Mouse (Mus musculus): ENCODE measurements around the gene Pogk. TPM values are rescaled to one million over a fixed set of nuclear protein-coding genes. Genes with fewer than 3 reads are reported as not detected.

Gene Pogk
- polyA plus RNA-seq, 1 experiment from 2014 or later = 10.4 TPM

- Histone ChIP-seq H3K36me3 (ENCODE audit: control insufficient read depth, insufficient read depth, low read length) (peaks cover 40% of the 10 kb centered on the region), H3K9me3 (ENCODE audit: control insufficient read depth, low read length) (no peaks in the 10 kb centered on the region), H3K4me1 (replicated peaks; ENCODE audit: control insufficient read depth, insufficient read depth, low read length) (peaks cover 12% of the 10 kb centered on the region), H3K4me2 (ENCODE audit: low read depth, low read length) (no peak overlapping the region), H3K27me3 (ENCODE audit: control insufficient read depth, insufficient read depth, low read depth, low read length) (no peaks in the 10 kb centered on the region), H3K4me3 (ENCODE audit: low read length) (no peak overlapping the region), H3K27ac (ENCODE audit: low read length) (no peak overlapping the region), H3K9ac (ENCODE audit: low read length) (no peak overlapping the region)
- 69% methylated on average over 4 of the region's 4 CpGs for WGBS
- no peak for ATAC-seq (ENCODE audit: low read depth)
Observed at GRCm38 (mm10) chr1:166382626-166383025, 27.0 kb downstream of the Pogk start.

DNA sequence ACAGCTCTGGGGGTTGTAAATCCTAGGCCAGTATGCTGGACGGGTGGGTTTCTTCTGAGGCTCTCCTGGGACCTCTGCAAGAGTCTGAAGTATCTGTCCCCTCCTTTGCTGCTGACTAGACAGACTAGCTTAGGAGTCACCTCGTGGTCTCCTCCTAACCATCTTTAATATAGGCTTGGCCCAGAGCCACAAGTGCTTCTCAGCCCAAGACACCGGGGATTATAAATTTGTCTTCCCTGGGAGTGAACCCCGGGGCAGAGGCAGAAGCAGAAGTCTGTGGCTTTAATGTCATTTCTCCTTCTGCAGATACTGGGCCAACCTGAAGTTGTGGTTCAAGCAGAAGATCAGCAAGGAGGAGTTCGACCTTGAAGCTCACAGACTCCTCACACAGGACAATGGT lies 27.8 kb downstream of the Pogk start:
- 61% methylated on average over 5 of the region's 5 CpGs for WGBS
- H3K27ac ChIP-seq (ENCODE audit: low read length) = no peak overlapping the region
- peaks cover 12% of the 10 kb centered on the region for H3K4me1 ChIP-seq (replicated peaks; ENCODE audit: control insufficient read depth, insufficient read depth, low read length)

DNA sequence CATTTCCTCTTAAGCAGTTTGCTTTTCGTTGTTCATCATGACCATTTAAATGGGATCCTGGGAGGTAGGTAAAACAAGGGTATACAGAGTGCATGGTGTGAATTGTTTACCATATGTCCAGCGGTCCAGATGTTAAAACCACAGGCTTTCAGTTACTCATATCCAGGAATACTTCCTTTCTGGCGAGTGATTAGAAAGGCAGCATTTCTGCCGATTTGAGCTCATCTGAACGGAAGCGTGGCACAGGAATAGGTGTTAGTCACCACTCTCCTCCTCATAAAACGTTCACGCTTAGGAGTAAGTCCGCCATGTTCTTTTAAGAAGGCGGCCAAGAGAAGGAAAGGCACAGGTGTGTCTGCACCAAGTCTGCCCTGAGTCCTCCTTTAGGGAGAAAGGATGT lies 28.3 kb downstream of the Pogk start:
- Histone ChIP-seq H3K36me3 (ENCODE audit: control insufficient read depth, insufficient read depth, low read length) (peaks cover 29% of the 10 kb centered on the region), H3K9me3 (ENCODE audit: control insufficient read depth, low read length) (no peaks in the 10 kb centered on the region), H3K27me3 (ENCODE audit: control insufficient read depth, insufficient read depth, low read depth, low read length) (no peaks in the 10 kb centered on the region), H3K27ac (ENCODE audit: low read length) (no peak overlapping the region), H3K4me3 (ENCODE audit: low read length) (no peak overlapping the region), H3K4me2 (ENCODE audit: low read depth, low read length) (no peak overlapping the region), H3K4me1 (replicated peaks; ENCODE audit: control insufficient read depth, insufficient read depth, low read length) (peaks cover 12% of the 10 kb centered on the region), H3K9ac (ENCODE audit: low read length) (no peak overlapping the region)
- 76% methylated on average over 10 of the region's 10 CpGs for WGBS
- no peak for ATAC-seq (ENCODE audit: low read depth)

More for the DNA sequence above, 27.8 kb downstream of the Pogk start:
- Histone ChIP-seq H3K27me3 (ENCODE audit: control insufficient read depth, insufficient read depth, low read depth, low read length) (no peaks in the 10 kb centered on the region), H3K4me3 (ENCODE audit: low read length) (no peak overlapping the region), H3K36me3 (ENCODE audit: control insufficient read depth, insufficient read depth, low read length) (peaks cover 33% of the 10 kb centered on the region), H3K9me3 (ENCODE audit: control insufficient read depth, low read length) (no peaks in the 10 kb centered on the region), H3K9ac (ENCODE audit: low read length) (no peak overlapping the region), H3K4me2 (ENCODE audit: low read depth, low read length) (no peak overlapping the region)
- ATAC-seq (ENCODE audit: low read depth) = no peak

DNA sequence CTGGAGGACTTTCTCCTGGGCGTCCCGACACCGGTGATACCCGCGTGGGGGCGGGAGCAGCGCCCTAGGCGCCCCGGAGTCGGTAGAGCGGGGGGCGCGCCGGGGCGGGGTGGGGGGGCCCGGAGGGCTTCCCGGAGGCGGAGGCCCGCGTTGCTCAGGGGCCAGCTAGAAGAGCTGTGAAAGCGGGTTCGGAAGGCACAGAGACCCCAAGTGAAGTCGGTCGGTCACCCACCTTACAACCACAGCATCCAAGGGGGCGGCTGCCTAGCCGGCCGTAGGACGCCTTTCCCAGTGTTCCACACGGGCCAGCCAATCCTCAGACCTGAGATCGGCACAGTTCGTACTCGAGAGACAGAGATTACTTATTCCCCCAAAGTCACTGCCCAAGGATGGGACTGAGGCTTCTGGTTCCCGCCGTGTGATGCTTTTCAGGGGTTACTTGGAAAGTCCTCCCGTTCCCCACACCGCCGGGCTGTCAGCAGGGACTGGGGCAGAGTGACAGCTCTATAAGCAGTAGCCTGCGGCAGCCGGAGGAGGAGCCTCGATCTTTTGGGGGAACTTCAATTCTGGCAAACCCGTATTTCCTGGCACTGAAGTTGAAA lies 29.9 kb downstream of the Pogk start:
- Histone ChIP-seq H3K4me1 (replicated peaks; ENCODE audit: control insufficient read depth, insufficient read depth, low read length) (peaks cover 12% of the 10 kb centered on the region), H3K4me3 (ENCODE audit: low read length) (peak overlapping the region; percentile 96), H3K4me2 (ENCODE audit: low read depth, low read length) (peak overlapping the region; percentile 70), H3K27me3 (ENCODE audit: control insufficient read depth, insufficient read depth, low read depth, low read length) (no peaks in the 10 kb centered on the region), H3K36me3 (ENCODE audit: control insufficient read depth, insufficient read depth, low read length) (peaks cover 16% of the 10 kb centered on the region), H3K27ac (ENCODE audit: low read length) (peak overlapping the region; percentile 96), H3K9me3 (ENCODE audit: control insufficient read depth, low read length) (no peaks in the 10 kb centered on the region), H3K9ac (ENCODE audit: low read length) (peak overlapping the region; percentile 100)
- WGBS = under 1% methylated on average over 40 of the region's 41 CpGs
- ATAC-seq (ENCODE audit: low read depth) = peak; percentile 44

DNA sequence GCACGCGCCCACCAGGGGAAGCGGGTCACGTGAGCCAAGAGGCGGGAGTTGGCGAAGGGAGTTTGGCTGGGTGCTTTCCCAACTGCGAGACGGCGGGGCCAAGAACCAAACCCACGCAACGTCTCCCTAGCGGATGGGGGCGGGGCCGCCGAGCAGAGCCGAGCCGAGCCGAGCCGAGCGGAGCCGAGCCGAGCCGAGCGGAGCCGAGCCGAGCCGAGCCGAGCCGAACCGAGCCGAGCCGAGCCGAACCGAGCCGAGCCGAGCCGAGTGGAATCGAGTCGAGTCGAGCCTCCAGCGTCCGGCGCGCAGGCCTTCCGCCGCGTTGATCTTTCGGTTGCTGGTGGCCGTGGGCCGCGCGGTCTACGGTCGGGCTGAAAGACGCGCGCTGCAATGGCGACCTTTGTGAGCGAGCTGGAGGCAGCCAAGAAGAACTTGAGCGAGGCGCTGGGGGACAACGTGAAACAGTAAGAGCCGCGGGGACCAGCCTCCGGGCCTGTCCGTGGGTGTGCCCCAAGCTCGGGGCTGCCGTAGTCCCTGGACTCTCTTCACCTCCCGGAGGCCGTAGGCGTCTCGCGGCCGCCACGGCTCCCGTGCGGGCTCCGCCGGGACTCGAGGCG lies 30.5 kb downstream of the Pogk start, which contains the start of gene Tada1:
Gene Tada1, plus strand, starts transcription at position 85 of the 617 bp plus-strand sequence.
- Histone ChIP-seq H3K4me3 (ENCODE audit: low read length) (peak within 1 kb of the TSS; percentile 96), H3K27ac (ENCODE audit: low read length) (peak within 1 kb of the TSS; percentile 96), H3K27me3 (ENCODE audit: control insufficient read depth, insufficient read depth, low read depth, low read length) (no peaks in the 10 kb centered on the region), H3K9ac (ENCODE audit: low read length) (peak within 1 kb of the TSS; percentile 100), H3K36me3 (ENCODE audit: control insufficient read depth, insufficient read depth, low read length) (peaks cover 11% of the 10 kb centered on the region; the same call in 1 of the 2 replicates), H3K4me1 (replicated peaks; ENCODE audit: control insufficient read depth, insufficient read depth, low read length) (peaks cover 12% of the 10 kb centered on the region), H3K4me2 (ENCODE audit: low read depth, low read length) (peak within 1 kb of the TSS; percentile 70), H3K9me3 (ENCODE audit: control insufficient read depth, low read length) (no peaks in the 10 kb centered on the region)
- peak; percentile 95 for ATAC-seq (ENCODE audit: low read depth)
- WGBS = under 1% methylated on average over 81 of the region's 81 CpGs

DNA sequence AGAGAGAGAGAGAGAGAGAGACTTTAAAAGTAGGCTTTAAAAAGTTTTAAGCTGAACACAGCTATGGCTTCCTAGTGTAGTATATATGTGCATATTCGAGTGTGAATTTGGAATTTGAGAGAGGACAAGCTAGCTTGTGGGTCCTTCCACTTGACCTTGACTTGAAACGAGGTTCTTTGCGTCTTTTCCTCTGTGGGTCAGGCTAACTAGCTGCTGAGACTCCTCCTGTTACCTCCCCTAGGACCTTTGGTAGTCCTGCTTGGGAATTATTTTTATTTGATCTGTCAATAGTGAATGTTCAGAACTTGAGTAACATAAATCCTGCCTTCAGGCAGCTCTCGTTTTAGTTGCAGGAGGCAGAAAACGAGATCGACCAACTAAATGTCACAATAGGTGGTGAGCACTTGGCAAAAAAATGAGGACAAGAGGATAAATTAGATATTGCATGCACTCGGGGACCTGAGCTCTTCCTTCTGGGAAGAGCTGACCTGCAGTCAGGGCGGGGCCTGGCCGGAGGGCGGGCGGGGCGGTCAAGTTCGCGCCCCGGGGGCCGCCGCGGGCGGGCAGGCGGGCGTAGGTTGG lies 31.1 kb downstream of the Pogk start:
- Histone ChIP-seq H3K27me3 (ENCODE audit: control insufficient read depth, insufficient read depth, low read depth, low read length) (no peaks in the 10 kb centered on the region), H3K9ac (ENCODE audit: low read length) (peak overlapping the region; percentile 72), H3K4me2 (ENCODE audit: low read depth, low read length) (peak overlapping the region; percentile 70), H3K9me3 (ENCODE audit: control insufficient read depth, low read length) (no peaks in the 10 kb centered on the region), H3K27ac (ENCODE audit: low read length) (peak overlapping the region; percentile 82), H3K4me3 (ENCODE audit: low read length) (peak overlapping the region; percentile 96), H3K4me1 (replicated peaks; ENCODE audit: control insufficient read depth, insufficient read depth, low read length) (peaks cover 12% of the 10 kb centered on the region), H3K36me3 (ENCODE audit: control insufficient read depth, insufficient read depth, low read length) (peaks cover 5% of the 10 kb centered on the region; the same call in 1 of the 2 replicates)
- ATAC-seq (ENCODE audit: low read depth) = peak; percentile 3; the same call in 1 of the 2 replicates
- WGBS = 4% methylated on average over 18 of the region's 21 CpGs

DNA sequence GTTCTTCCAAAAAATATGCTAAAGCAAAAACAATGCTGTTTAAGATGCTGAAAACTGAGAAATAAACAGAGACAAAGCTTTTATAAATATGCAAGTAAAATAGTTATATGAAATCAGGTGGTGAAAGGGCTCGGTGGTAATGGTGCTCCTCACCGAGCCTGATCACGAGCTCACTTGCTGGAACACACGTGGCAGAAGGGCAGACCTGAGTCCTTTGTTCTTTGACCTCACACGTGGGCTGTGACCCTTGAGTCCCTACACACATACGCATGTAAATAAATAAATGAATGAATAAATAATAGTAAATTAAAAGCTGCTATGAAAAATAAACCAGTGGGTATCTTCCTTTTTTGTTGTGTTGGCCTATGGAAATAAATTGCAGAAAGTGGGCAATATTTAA lies 32.5 kb downstream of the Pogk start:
- ATAC-seq (ENCODE audit: low read depth) = no peak
- no peak overlapping the region for H3K4me3 ChIP-seq (ENCODE audit: low read length)

GRCm38 (mm10) chr1:166363122-166363521 lies 46.5 kb downstream of the Pogk start:
- no peak overlapping the region for H3K4me2 ChIP-seq (ENCODE audit: low read depth, low read length)

More for the DNA sequence above, 32.5 kb downstream of the Pogk start:
- H3K9ac ChIP-seq (ENCODE audit: low read length) = no peak overlapping the region
- H3K27me3 ChIP-seq (ENCODE audit: control insufficient read depth, insufficient read depth, low read depth, low read length) = no peaks in the 10 kb centered on the region
- 75% methylated on average over 6 of the region's 6 CpGs for WGBS
- H3K4me1 ChIP-seq (replicated peaks; ENCODE audit: control insufficient read depth, insufficient read depth, low read length) = peaks cover 12% of the 10 kb centered on the region
- no peaks in the 10 kb centered on the region for H3K9me3 ChIP-seq (ENCODE audit: control insufficient read depth, low read length)
- H3K27ac ChIP-seq (ENCODE audit: low read length) = no peak overlapping the region
- no peak overlapping the region for H3K4me2 ChIP-seq (ENCODE audit: low read depth, low read length)
- no peaks in the 10 kb centered on the region for H3K36me3 ChIP-seq (ENCODE audit: control insufficient read depth, insufficient read depth, low read length)

GRCm38 (mm10) chr1:166362659-166363058 lies 47.0 kb downstream of the Pogk start:
- H3K9me3 ChIP-seq (ENCODE audit: control insufficient read depth, low read length) = no peaks in the 10 kb centered on the region
- no peak overlapping the region for H3K4me2 ChIP-seq (ENCODE audit: low read depth, low read length)
- H3K27ac ChIP-seq (ENCODE audit: low read length) = no peak overlapping the region
- peak; percentile 75 for ATAC-seq (ENCODE audit: low read depth)
- H3K27me3 ChIP-seq (ENCODE audit: control insufficient read depth, insufficient read depth, low read depth, low read length) = no peaks in the 10 kb centered on the region
- 39% methylated on average over 3 of the region's 3 CpGs for WGBS
- no peak overlapping the region for H3K4me3 ChIP-seq (ENCODE audit: low read length)
- H3K9ac ChIP-seq (ENCODE audit: low read length) = no peak overlapping the region
- no peaks in the 10 kb centered on the region for H3K4me1 ChIP-seq (replicated peaks; ENCODE audit: control insufficient read depth, insufficient read depth, low read length)
- H3K36me3 ChIP-seq (ENCODE audit: control insufficient read depth, insufficient read depth, low read length) = no peaks in the 10 kb centered on the region

More at GRCm38 (mm10) chr1:166363122-166363521, 46.5 kb downstream of the Pogk start:
- ATAC-seq (ENCODE audit: low read depth) = peak; percentile 54
- H3K9ac ChIP-seq (ENCODE audit: low read length) = no peak overlapping the region
- H3K9me3 ChIP-seq (ENCODE audit: control insufficient read depth, low read length) = no peaks in the 10 kb centered on the region
- no peak overlapping the region for H3K4me3 ChIP-seq (ENCODE audit: low read length)
- no peaks in the 10 kb centered on the region for H3K4me1 ChIP-seq (replicated peaks; ENCODE audit: control insufficient read depth, insufficient read depth, low read length)
- H3K36me3 ChIP-seq (ENCODE audit: control insufficient read depth, insufficient read depth, low read length) = no peaks in the 10 kb centered on the region
- no peaks in the 10 kb centered on the region for H3K27me3 ChIP-seq (ENCODE audit: control insufficient read depth, insufficient read depth, low read depth, low read length)
- H3K27ac ChIP-seq (ENCODE audit: low read length) = peak overlapping the region; percentile 46; the same call in 1 of the 2 replicates
